21 mouse cellular contexts compared by ENCODE assay signal in genomic region chr14:21536485-21537181, GRCm38 (mm10). TPM values are rescaled to one million over a fixed set of nuclear protein-coding genes. Genes with fewer than 3 reads are reported as not detected.
DNase-seq lines count a peak whose midpoint lies in the region; ATAC-seq and TF ChIP-seq lines count a peak whose summit lies in the region.
"Had no signal": no experiment of that assay in that cellular context is flagged by ENCODE, and none has a peak within 500 bp of the region (broad histone marks: within the 10 kb centered on the region; RNA-seq: fewer than 3 reads in every experiment).

No protein-coding gene starts in this region.

- 0 out of 2 replicates have a peak, but pooled peaks have one; percentile 29 for ATAC-seq in stomach, embryonic 16.5 days (ENCODE audit: insufficient read depth, low FRiP score)
- ATAC-seq in stomach, postnatal 0 days (ENCODE audit: low FRiP score, low TSS enrichment): no peak
- no peak for ATAC-seq in heart, embryonic 12.5 days (ENCODE audit: insufficient number of reproducible peaks, low FRiP score)
- ATAC-seq in kidney, embryonic 15.5 days (replicated peaks; ENCODE audit: low FRiP score): no peak
- ATAC-seq: intestine, postnatal 0 days; liver, postnatal 0 days; lung, postnatal 0 days had no signal

- 73% methylated on average over 11 of the region's 11 CpGs for WGBS in heart, adult 2 months
- 80% methylated on average over 11 of the region's 11 CpGs for WGBS in stomach, embryonic 16.5 days
- whole genome bisulfite sequencing in stomach, postnatal 0 days: 71% methylated on average over 11 of the region's 11 CpGs
- 76% methylated on average over 11 of the region's 11 CpGs for WGBS in heart, embryonic 12.5 days
- 73% methylated on average over 11 of the region's 11 CpGs for WGBS in kidney, embryonic 15.5 days

- no peak for TF ChIP-seq EP300 in heart, adult 2 months (IDR thresholded peaks at IDR 0.05; ENCODE audit: insufficient read depth, low read depth, low read length)
- no peak for TF ChIP-seq EP300 in stomach, postnatal 0 days (optimal IDR thresholded peaks at IDR 0.05)

- peaks cover 10% of the 10 kb centered on the region for H3K4me1 ChIP-seq in heart, adult 2 months (ENCODE audit: control insufficient read depth, insufficient read depth, low read length)
- no peaks in the 10 kb centered on the region for H3K4me1 ChIP-seq in stomach, embryonic 16.5 days (ENCODE audit: control insufficient read depth, insufficient read depth, low read length)
- no peaks in the 10 kb centered on the region for H3K4me1 ChIP-seq in stomach, postnatal 0 days (replicated peaks; ENCODE audit: control insufficient read depth, insufficient read depth)
- peaks cover 40% of the 10 kb centered on the region for H3K4me1 ChIP-seq in heart, embryonic 12.5 days (replicated peaks)
- peaks cover 14% of the 10 kb centered on the region for H3K4me1 ChIP-seq in kidney, embryonic 15.5 days

- no peak for TF ChIP-seq POLR2A in heart, adult 2 months (IDR thresholded peaks at IDR 0.05; ENCODE audit: insufficient read depth, low read depth, low read length)

- H3K4me2 ChIP-seq in stomach, embryonic 16.5 days (ENCODE audit: low read depth, low read length): no peak overlapping the region
- no peak overlapping the region for H3K4me2 ChIP-seq in stomach, postnatal 0 days (replicated peaks; ENCODE audit: low read depth)
- H3K4me2 ChIP-seq in heart, embryonic 12.5 days: peak overlapping the region; percentile 33; the same call in 1 of the 2 replicates
- H3K4me2 ChIP-seq in kidney, embryonic 15.5 days: no peak overlapping the region
- H3K4me2 ChIP-seq: embryonic facial prominence, embryonic 15.5 days; hindbrain, embryonic 12.5 days; midbrain, embryonic 11.5 days; stomach, embryonic 15.5 days had no signal

- H3K9me3 ChIP-seq in stomach, embryonic 16.5 days (replicated peaks; ENCODE audit: control insufficient read depth, low read length): no peaks in the 10 kb centered on the region
- no peaks in the 10 kb centered on the region for H3K9me3 ChIP-seq in stomach, postnatal 0 days (ENCODE audit: control insufficient read depth, low read length)
- 0 out of 2 replicates have a peak, but pooled peaks cover 4% of the 10 kb centered on the region for H3K9me3 ChIP-seq in heart, embryonic 12.5 days (replicated peaks)
- H3K9me3 ChIP-seq in kidney, embryonic 15.5 days (replicated peaks): 0 out of 2 replicates have a peak, but pooled peaks cover 3% of the 10 kb centered on the region
- H3K9me3 ChIP-seq: embryonic facial prominence, embryonic 15.5 days; hindbrain, embryonic 12.5 days; stomach, embryonic 15.5 days had no signal

- no peaks in the 10 kb centered on the region for H3K27me3 ChIP-seq in heart, adult 2 months (ENCODE audit: control insufficient read depth, insufficient read depth, low read length)
- H3K27me3 ChIP-seq in stomach, embryonic 16.5 days (ENCODE audit: control insufficient read depth, insufficient read depth, low read length): no peaks in the 10 kb centered on the region
- H3K27me3 ChIP-seq in stomach, postnatal 0 days (ENCODE audit: control insufficient read depth, insufficient read depth, low read length): no peaks in the 10 kb centered on the region
- H3K27me3 ChIP-seq in heart, embryonic 12.5 days (replicated peaks): no peaks in the 10 kb centered on the region
- no peaks in the 10 kb centered on the region for H3K27me3 ChIP-seq in kidney, embryonic 15.5 days
- H3K27me3 ChIP-seq: embryonic facial prominence, embryonic 15.5 days; hindbrain, embryonic 12.5 days; stomach, embryonic 15.5 days had no signal

- no peak overlapping the region for H3K4me3 ChIP-seq in heart, adult 2 months
- no peak overlapping the region for H3K4me3 ChIP-seq in stomach, embryonic 16.5 days (replicated peaks; ENCODE audit: low read length)
- H3K4me3 ChIP-seq in stomach, postnatal 0 days (ENCODE audit: low read depth, low read length): no peak overlapping the region
- no peak overlapping the region for H3K4me3 ChIP-seq in heart, embryonic 12.5 days
- H3K4me3 ChIP-seq in kidney, embryonic 15.5 days (replicated peaks): no peak overlapping the region
- H3K4me3 ChIP-seq: embryonic facial prominence, embryonic 15.5 days; hindbrain, embryonic 12.5 days; stomach, embryonic 15.5 days had no signal

- peak overlapping the region; percentile 50 for H3K27ac ChIP-seq in heart, adult 2 months
- H3K27ac ChIP-seq in stomach, embryonic 16.5 days (ENCODE audit: low read length): no peak overlapping the region
- H3K27ac ChIP-seq in stomach, postnatal 0 days (replicated peaks): no peak overlapping the region
- H3K27ac ChIP-seq in heart, embryonic 12.5 days (ENCODE audit: poor library complexity, severe bottlenecking): peak overlapping the region; percentile 71
- H3K27ac ChIP-seq in kidney, embryonic 15.5 days: no peak overlapping the region
- H3K27ac ChIP-seq: embryonic facial prominence, embryonic 15.5 days; hindbrain, embryonic 12.5 days; kidney, postnatal 0 days; stomach, embryonic 15.5 days had no signal

- no peak for TF ChIP-seq CTCF in heart, adult 2 months (IDR thresholded peaks at IDR 0.05)
- TF ChIP-seq CTCF in stomach, postnatal 0 days (IDR thresholded peaks at IDR 0.05; ENCODE audit: low read depth): no peak

- no peaks in the 10 kb centered on the region for H3K79me2 ChIP-seq in heart, adult 2 months (replicated peaks; ENCODE audit: control insufficient read depth, insufficient read depth, low read length)

- H3K36me3 ChIP-seq in heart, adult 2 months (ENCODE audit: control insufficient read depth, insufficient read depth, low read length): peaks cover 14% of the 10 kb centered on the region
- no peaks in the 10 kb centered on the region for H3K36me3 ChIP-seq in stomach, embryonic 16.5 days (ENCODE audit: control insufficient read depth, insufficient read depth, low read length)
- peaks cover 2% of the 10 kb centered on the region; the same call in 1 of the 2 replicates for H3K36me3 ChIP-seq in stomach, postnatal 0 days (ENCODE audit: control insufficient read depth, insufficient read depth, low read length)
- peaks cover 8% of the 10 kb centered on the region for H3K36me3 ChIP-seq in heart, embryonic 12.5 days
- peaks cover 13% of the 10 kb centered on the region for H3K36me3 ChIP-seq in kidney, embryonic 15.5 days
- H3K36me3 ChIP-seq: embryonic facial prominence, embryonic 15.5 days; hindbrain, embryonic 12.5 days; stomach, embryonic 15.5 days had no signal

- intact Hi-C loops in heart, adult 2 months (cut with DNase I): loop anchor here (5.0 kb wide), 1 partner anchor 71 kb away; no protein-coding TSS in a partner anchor
- intact Hi-C loops in heart, postnatal 10 days (cut with DNase I): no loop called here

- no peak overlapping the region for H3K9ac ChIP-seq in heart, adult 2 months (ENCODE audit: low read depth, low read length)
- no peak overlapping the region for H3K9ac ChIP-seq in stomach, embryonic 16.5 days (ENCODE audit: low read length)
- H3K9ac ChIP-seq in stomach, postnatal 0 days (ENCODE audit: low read length): no peak overlapping the region
- no peak overlapping the region for H3K9ac ChIP-seq in heart, embryonic 12.5 days
- no peak overlapping the region for H3K9ac ChIP-seq in kidney, embryonic 15.5 days
- H3K9ac ChIP-seq: embryonic facial prominence, embryonic 15.5 days; hindbrain, embryonic 12.5 days; liver, postnatal 0 days; stomach, embryonic 15.5 days had no signal

- peak in 1 of 2 experiments; percentile 14 for DNase-seq in heart, adult 2 months
- no peak for DNase-seq in heart, postnatal 4 days
- no peak for DNase-seq in stomach, postnatal 0 days (ENCODE audit: low spot score)
- DNase-seq in heart, postnatal 10 days: peak; percentile 40 to 53
- no peak for DNase-seq in spleen, postnatal 4 days (ENCODE audit: low spot score in 2 of 2)
- DNase-seq: adrenal gland, postnatal 25 days; cerebellum, adult 9-10 months; layer of hippocampus, adult 9-11 months; liver, postnatal 0 days; right cerebral cortex, postnatal 4 days; thymus, adult 2 months had no signal

RNA-seq across cellular contexts. Expression of gene Kat6b, which starts 55.4 kb away (rescaled TPM):
- total RNA-seq in heart, adult 2 months (2021): 10 to 100 TPM; 26.6 to 27.9 TPM
- polyA plus RNA-seq in heart, adult 2 months (2012; rRNA removed): 9.0 and 12.7 TPM in 2 replicates
- total RNA-seq in heart, postnatal 4 days (2021): 10 to 100 TPM; 38.7 to 39.5 TPM
- polyA plus RNA-seq in stomach, embryonic 16.5 days (2015; fragmentation: Nextera tagmentation; extraction: Ambion mirVana): 12.5 TPM in 2 replicates
- polyA plus RNA-seq in stomach, postnatal 0 days (2015; fragmentation: Nextera tagmentation; extraction: Ambion mirVana): 4.0 and 5.1 TPM in 2 replicates
- 12.2 and 15.9 TPM in 2 replicates for polyA plus RNA-seq in heart, embryonic 12.5 days (2016; fragmentation: Nextera tagmentation; extraction: Ambion mirVana)
- total RNA-seq in heart, postnatal 10 days (2021): 10 to 100 TPM; 39.2 to 39.3 TPM
- polyA plus RNA-seq in kidney, embryonic 15.5 days (2015; fragmentation: Nextera tagmentation; extraction: Ambion mirVana): 13.8 and 15.7 TPM in 2 replicates

Comparison
In these comparisons a context has a peak if more than half of its experiments do, and no peak if none do; other contexts are left out.
1. DNase-seq: peak in heart, postnatal 10 days (2 of 2); none in heart, postnatal 4 days (single experiment), stomach, postnatal 0 days (single experiment) and spleen, postnatal 4 days (0 of 2).
2. H3K27ac ChIP-seq: peak in heart, adult 2 months (single experiment) and heart, embryonic 12.5 days (single experiment); none in stomach, embryonic 16.5 days (single experiment), stomach, postnatal 0 days (single experiment) and kidney, embryonic 15.5 days (single experiment).